In the genomic region with DNA sequence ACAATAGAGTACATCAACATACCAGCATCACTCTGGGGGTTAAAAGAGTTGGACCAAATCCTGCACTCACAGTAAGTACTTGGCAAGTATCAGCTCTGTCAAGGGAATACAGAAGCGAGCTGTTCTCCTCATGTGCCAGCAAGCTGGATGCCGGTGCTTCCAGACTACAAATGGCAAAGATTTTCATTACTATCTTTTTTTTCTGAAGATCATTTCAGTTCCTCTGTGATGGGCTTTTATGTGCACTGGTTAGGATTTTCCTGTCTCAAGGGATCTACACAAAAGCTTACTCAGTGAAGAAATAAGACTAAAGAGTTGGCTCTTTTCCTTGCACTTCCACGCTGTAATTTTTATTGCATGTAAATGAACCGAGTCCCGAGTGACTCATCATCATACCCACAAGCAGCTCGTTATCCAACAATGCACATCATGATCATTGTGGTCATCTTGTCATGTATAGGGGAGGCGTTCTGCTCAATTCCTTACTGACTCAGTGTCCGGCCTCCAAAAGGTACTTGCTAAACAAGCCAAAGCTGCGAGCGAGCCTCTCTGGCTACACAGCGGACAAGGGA, we compare ENCODE assay signal across 12 mouse cellular contexts. TPM values are rescaled to one million over a fixed set of nuclear protein-coding genes. Genes with fewer than 3 reads are reported as not detected.
DNase-seq lines count a peak whose midpoint lies in the region; ATAC-seq and TF ChIP-seq lines count a peak whose summit lies in the region.
"Had no signal": no experiment of that assay in that cellular context is flagged by ENCODE, and none has a peak within 500 bp of the region (broad histone marks: within the 10 kb centered on the region; RNA-seq: fewer than 3 reads in every experiment).

No protein-coding gene starts in this region.

- no peak for DNase-seq in hindbrain, embryonic 11.5 days (ENCODE audit: low spot score)
- DNase-seq in brain, embryonic 14.5 days (ENCODE audit: low read depth): peak; percentile 76
- DNase-seq: liver, embryonic 13.5 days; thymus, postnatal 25 days had no signal

- no peaks in the 10 kb centered on the region for H3K36me3 ChIP-seq in hindbrain, embryonic 15.5 days
- H3K36me3 ChIP-seq in hindbrain, embryonic 11.5 days (ENCODE audit: control insufficient read depth, insufficient read depth, low read length): no peaks in the 10 kb centered on the region
- no peaks in the 10 kb centered on the region for H3K36me3 ChIP-seq in forebrain, embryonic 15.5 days
- H3K36me3 ChIP-seq in neural tube, embryonic 14.5 days (ENCODE audit: control insufficient read depth, insufficient read depth, low read length): no peaks in the 10 kb centered on the region
- H3K36me3 ChIP-seq in kidney, embryonic 14.5 days (ENCODE audit: control insufficient read depth, insufficient read depth, low read length): no peaks in the 10 kb centered on the region
- H3K36me3 ChIP-seq: embryonic facial prominence, embryonic 15.5 days; liver, embryonic 13.5 days had no signal

- peak; percentile 61; the same call in 1 of the 2 replicates for ATAC-seq in hindbrain, embryonic 15.5 days (ENCODE audit: low FRiP score, low read depth)
- ATAC-seq in hindbrain, embryonic 11.5 days (ENCODE audit: low FRiP score): no peak
- ATAC-seq in forebrain, embryonic 15.5 days (replicated peaks): peak; percentile 56
- peak; percentile 68 for ATAC-seq in neural tube, embryonic 14.5 days (ENCODE audit: low read depth)
- no peak for ATAC-seq in megakaryocyte, adult 5-6 weeks (ENCODE audit: poor library complexity, severe bottlenecking)
- ATAC-seq in kidney, embryonic 14.5 days (ENCODE audit: low FRiP score, low TSS enrichment): no peak

- peaks cover 12% of the 10 kb centered on the region for H3K4me1 ChIP-seq in hindbrain, embryonic 15.5 days (replicated peaks)
- H3K4me1 ChIP-seq in hindbrain, embryonic 11.5 days (replicated peaks; ENCODE audit: control insufficient read depth, insufficient read depth, low read length): no peaks in the 10 kb centered on the region
- peaks cover 11% of the 10 kb centered on the region for H3K4me1 ChIP-seq in forebrain, embryonic 15.5 days
- H3K4me1 ChIP-seq in neural tube, embryonic 14.5 days (ENCODE audit: control insufficient read depth, insufficient read depth, low read length): peaks cover 13% of the 10 kb centered on the region
- no peaks in the 10 kb centered on the region for H3K4me1 ChIP-seq in kidney, embryonic 14.5 days (ENCODE audit: control insufficient read depth, insufficient read depth, low read length)
- H3K4me1 ChIP-seq: embryonic facial prominence, embryonic 15.5 days; liver, embryonic 13.5 days had no signal

- no peaks in the 10 kb centered on the region for H3K9me3 ChIP-seq in hindbrain, embryonic 15.5 days
- no peaks in the 10 kb centered on the region for H3K9me3 ChIP-seq in hindbrain, embryonic 11.5 days (ENCODE audit: control insufficient read depth, low read length)
- H3K9me3 ChIP-seq in forebrain, embryonic 15.5 days: no peaks in the 10 kb centered on the region
- no peaks in the 10 kb centered on the region for H3K9me3 ChIP-seq in neural tube, embryonic 14.5 days (ENCODE audit: control insufficient read depth, low read length)
- H3K9me3 ChIP-seq in kidney, embryonic 14.5 days (ENCODE audit: control insufficient read depth, low read length): no peaks in the 10 kb centered on the region
- H3K9me3 ChIP-seq: embryonic facial prominence, embryonic 15.5 days; liver, embryonic 13.5 days had no signal

- no peak overlapping the region for H3K4me3 ChIP-seq in hindbrain, embryonic 15.5 days
- H3K4me3 ChIP-seq in hindbrain, embryonic 11.5 days (ENCODE audit: low read depth, low read length): no peak overlapping the region
- H3K4me3 ChIP-seq in forebrain, embryonic 15.5 days: no peak overlapping the region
- H3K4me3 ChIP-seq in neural tube, embryonic 14.5 days (ENCODE audit: low read depth, low read length): no peak overlapping the region
- no peak overlapping the region for H3K4me3 ChIP-seq in kidney, embryonic 14.5 days (ENCODE audit: low read length)
- H3K4me3 ChIP-seq: embryonic facial prominence, embryonic 15.5 days; liver, embryonic 13.5 days had no signal

- H3K27me3 ChIP-seq in hindbrain, embryonic 15.5 days: no peaks in the 10 kb centered on the region
- H3K27me3 ChIP-seq in hindbrain, embryonic 11.5 days (ENCODE audit: control insufficient read depth, insufficient read depth, low read length): no peaks in the 10 kb centered on the region
- H3K27me3 ChIP-seq in forebrain, embryonic 15.5 days: no peaks in the 10 kb centered on the region
- H3K27me3 ChIP-seq in neural tube, embryonic 14.5 days (ENCODE audit: control insufficient read depth, insufficient read depth, low read length): no peaks in the 10 kb centered on the region
- no peaks in the 10 kb centered on the region for H3K27me3 ChIP-seq in kidney, embryonic 14.5 days (ENCODE audit: control insufficient read depth, insufficient read depth, low read length)
- H3K27me3 ChIP-seq: embryonic facial prominence, embryonic 15.5 days; liver, embryonic 13.5 days had no signal

- H3K9ac ChIP-seq in hindbrain, embryonic 15.5 days: no peak overlapping the region
- H3K9ac ChIP-seq in hindbrain, embryonic 11.5 days (ENCODE audit: low read depth, low read length): no peak overlapping the region
- no peak overlapping the region for H3K9ac ChIP-seq in forebrain, embryonic 15.5 days (replicated peaks)
- no peak overlapping the region for H3K9ac ChIP-seq in neural tube, embryonic 14.5 days (replicated peaks; ENCODE audit: low read depth, low read length)
- no peak overlapping the region for H3K9ac ChIP-seq in kidney, embryonic 14.5 days (ENCODE audit: low read depth, low read length)
- H3K9ac ChIP-seq: embryonic facial prominence, embryonic 15.5 days; liver, embryonic 13.5 days had no signal

- 49% methylated on average over 11 of the region's 11 CpGs for WGBS in hindbrain, embryonic 15.5 days
- 89% methylated on average over 11 of the region's 11 CpGs for WGBS in hindbrain, embryonic 11.5 days
- 40% methylated on average over 11 of the region's 11 CpGs for WGBS in forebrain, embryonic 15.5 days
- WGBS in neural tube, embryonic 14.5 days: 43% methylated on average over 11 of the region's 11 CpGs
- 82% methylated on average over 11 of the region's 11 CpGs for WGBS in kidney, embryonic 14.5 days

- peak overlapping the region; percentile 27 for H3K4me2 ChIP-seq in hindbrain, embryonic 15.5 days
- H3K4me2 ChIP-seq in hindbrain, embryonic 11.5 days (replicated peaks; ENCODE audit: low read depth, low read length): no peak overlapping the region
- peak overlapping the region; percentile 22 for H3K4me2 ChIP-seq in forebrain, embryonic 15.5 days (replicated peaks)
- H3K4me2 ChIP-seq in neural tube, embryonic 14.5 days (ENCODE audit: low read depth, low read length): no peak overlapping the region
- H3K4me2 ChIP-seq in kidney, embryonic 14.5 days (replicated peaks; ENCODE audit: low read depth, low read length): no peak overlapping the region
- H3K4me2 ChIP-seq: embryonic facial prominence, embryonic 15.5 days; heart, embryonic 11.5 days; liver, embryonic 13.5 days had no signal

- no peak for TF ChIP-seq POLR2A in brain, embryonic 14.5 days (IDR thresholded peaks at IDR 0.05; ENCODE audit: borderline replicate concordance, extremely low read depth, insufficient read depth, insufficient read length, poor library complexity, severe bottlenecking)

- H3K27ac ChIP-seq in hindbrain, embryonic 15.5 days (replicated peaks): peak overlapping the region; percentile 51; the same call in 1 of the 2 replicates
- no peak overlapping the region for H3K27ac ChIP-seq in hindbrain, embryonic 11.5 days (ENCODE audit: low read depth, low read length)
- no peak overlapping the region for H3K27ac ChIP-seq in forebrain, embryonic 15.5 days (replicated peaks)
- 0 out of 2 replicates have a peak overlapping the region, but pooled peaks have one; percentile 2 for H3K27ac ChIP-seq in neural tube, embryonic 14.5 days (ENCODE audit: low read depth, low read length)
- no peak overlapping the region for H3K27ac ChIP-seq in kidney, embryonic 14.5 days (ENCODE audit: low read depth, low read length)
- H3K27ac ChIP-seq: embryonic facial prominence, embryonic 15.5 days; kidney, postnatal 0 days; liver, embryonic 13.5 days had no signal

- TF ChIP-seq CTCF in brain, embryonic 14.5 days (IDR thresholded peaks at IDR 0.05; ENCODE audit: borderline replicate concordance, extremely low read depth, insufficient read depth, insufficient read length): no peak

RNA-seq across cellular contexts. Expression of a gene that starts 44.4 kb away (rescaled TPM):
- 10.6 and 12.3 TPM in 2 replicates for polyA plus RNA-seq in hindbrain, embryonic 15.5 days (2015; fragmentation: Nextera tagmentation; extraction: Ambion mirVana)
- polyA plus RNA-seq in hindbrain, embryonic 11.5 days (2014; fragmentation: Nextera tagmentation; extraction: Ambion mirVana): 15.7 and 16.9 TPM in 2 replicates
- 3.0 and 5.6 TPM in 2 replicates for polyA plus RNA-seq in brain, embryonic 14.5 days (2012; rRNA removed)
- 11.4 and 12.7 TPM in 2 replicates for polyA plus RNA-seq in forebrain, embryonic 15.5 days (2015; fragmentation: Nextera tagmentation; extraction: Ambion mirVana)
- polyA plus RNA-seq in neural tube, embryonic 14.5 days (2014; fragmentation: Nextera tagmentation; extraction: Ambion mirVana): 11.4 and 13.1 TPM in 2 replicates
- total RNA-seq in megakaryocyte, adult 5-6 weeks (2015): 17.5 and 17.7 TPM in 2 replicates
- 25.7 and 38.1 TPM in 2 replicates for total RNA-seq in megakaryocyte, adult 5-6 weeks (2017)
- 18.9 and 19.4 TPM in 2 replicates for polyA plus RNA-seq in kidney, embryonic 14.5 days (2014; fragmentation: Nextera tagmentation; extraction: Ambion mirVana)

RNA-seq across cellular contexts. Expression of a gene that starts 54.1 kb away (rescaled TPM):
- polyA plus RNA-seq in hindbrain, embryonic 15.5 days (2015; fragmentation: Nextera tagmentation; extraction: Ambion mirVana): 26.2 and 27.6 TPM in 2 replicates
- 2.4 and 2.9 TPM in 2 replicates for polyA plus RNA-seq in hindbrain, embryonic 11.5 days (2014; fragmentation: Nextera tagmentation; extraction: Ambion mirVana)
- 7.8 and 11.1 TPM in 2 replicates for polyA plus RNA-seq in brain, embryonic 14.5 days (2012; rRNA removed)
- 12.2 and 12.7 TPM in 2 replicates for polyA plus RNA-seq in forebrain, embryonic 15.5 days (2015; fragmentation: Nextera tagmentation; extraction: Ambion mirVana)
- polyA plus RNA-seq in neural tube, embryonic 14.5 days (2014; fragmentation: Nextera tagmentation; extraction: Ambion mirVana): 26.3 and 39.0 TPM in 2 replicates
- not detected in 2 replicates for total RNA-seq in megakaryocyte, adult 5-6 weeks (2015)
- total RNA-seq in megakaryocyte, adult 5-6 weeks (2017): not detected in 2 replicates
- polyA plus RNA-seq in kidney, embryonic 14.5 days (2014; fragmentation: Nextera tagmentation; extraction: Ambion mirVana): 0.64 and 1.9 TPM in 2 replicates

Comparison
In these comparisons a context has a peak if more than half of its experiments do, and no peak if none do; other contexts are left out.
1. ATAC-seq: peak in hindbrain, embryonic 15.5 days (single experiment), forebrain, embryonic 15.5 days (single experiment) and neural tube, embryonic 14.5 days (single experiment); none in hindbrain, embryonic 11.5 days (single experiment), megakaryocyte, adult 5-6 weeks (single experiment) and kidney, embryonic 14.5 days (single experiment).
2. H3K27ac ChIP-seq: peak in hindbrain, embryonic 15.5 days (single experiment) and neural tube, embryonic 14.5 days (single experiment); none in hindbrain, embryonic 11.5 days (single experiment), forebrain, embryonic 15.5 days (single experiment) and kidney, embryonic 14.5 days (single experiment).
3. H3K4me2 ChIP-seq: peak in hindbrain, embryonic 15.5 days (single experiment) and forebrain, embryonic 15.5 days (single experiment); none in hindbrain, embryonic 11.5 days (single experiment), neural tube, embryonic 14.5 days (single experiment) and kidney, embryonic 14.5 days (single experiment).